Mouse (Mus musculus) mature B cell (primary cell): ENCODE measurements around the gene Homer3.

Experiments
- in situ Hi-C: fragments of 300-500 bp; cut with MboI; formaldehyde crosslinking; loops from 2 replicates; pipeline ENCODE4 v1.14.3; 2019

The Homer3 gene

GRCm38 (mm10) chr8:70282603-70283135 lies at the start of gene Homer3:
TSS of gene Homer3 (plus strand) at chr8:70282827.
- in situ Hi-C loops, result no loop called here

- in situ Hi-C loops, result no loop called here
These were observed 49.0 kb upstream of the Homer3 start for GRCm38 (mm10) chr8:70233606-70234005.

GRCm38 (mm10) chr8:70234080-70234780 lies 48.4 kb upstream of the Homer3 start, which contains the start of the genes Sugp2 and Armc6:
TSS of gene Sugp2 (plus strand) at chr8:70234226.
TSS of gene Armc6 (minus strand) at chr8:70234466.
- in situ Hi-C loops, result no loop called here

DNA sequence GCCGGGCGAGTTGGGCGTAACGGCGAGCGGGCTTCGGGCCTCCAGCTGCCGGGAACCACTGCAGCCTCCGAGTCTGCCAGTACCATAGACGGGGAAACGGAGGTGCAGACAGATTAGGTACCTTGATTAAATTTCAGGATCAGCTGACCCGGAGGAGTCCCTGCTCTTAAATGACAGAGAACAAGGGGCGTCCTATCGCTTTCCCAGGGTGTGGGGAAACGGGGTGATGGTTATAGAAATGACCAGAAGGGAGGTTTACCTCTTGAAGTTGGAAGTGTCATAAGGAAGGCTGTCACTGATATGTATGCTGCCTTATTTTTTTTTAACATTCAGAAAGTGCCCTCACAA lies 47.9 kb upstream of the Homer3 start:
- in situ Hi-C loops, result no loop called here

- in situ Hi-C loops, result no loop called here
These were observed 44.8 kb upstream of the Homer3 start for GRCm38 (mm10) chr8:70237842-70238241.

GRCm38 (mm10) chr8:70240642-70241041 lies 42.0 kb upstream of the Homer3 start:
- in situ Hi-C loops, result no loop called here

DNA sequence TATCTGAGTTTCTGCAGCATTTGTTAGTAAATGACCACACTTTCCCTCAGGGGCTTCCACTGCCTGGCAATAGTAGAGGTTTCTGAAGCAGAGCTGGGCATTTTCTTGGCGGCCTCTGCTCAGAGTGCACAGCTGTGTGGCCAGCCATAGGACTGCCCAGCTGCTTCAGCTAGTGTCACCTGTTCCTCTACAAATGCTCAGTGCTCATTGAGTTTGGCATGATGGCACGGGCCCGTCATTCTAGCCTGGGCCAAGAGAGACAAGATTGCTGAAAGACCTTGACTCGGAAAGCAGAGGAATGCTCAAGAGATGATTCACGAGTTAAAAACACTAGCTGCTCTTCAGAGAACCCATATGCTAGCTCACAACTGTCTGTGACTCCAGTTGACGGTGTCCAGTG lies 36.0 kb upstream of the Homer3 start:
- in situ Hi-C loops, result no loop called here

GRCm38 (mm10) chr8:70247841-70248240 lies 34.8 kb upstream of the Homer3 start:
- in situ Hi-C loops, result no loop called here

DNA sequence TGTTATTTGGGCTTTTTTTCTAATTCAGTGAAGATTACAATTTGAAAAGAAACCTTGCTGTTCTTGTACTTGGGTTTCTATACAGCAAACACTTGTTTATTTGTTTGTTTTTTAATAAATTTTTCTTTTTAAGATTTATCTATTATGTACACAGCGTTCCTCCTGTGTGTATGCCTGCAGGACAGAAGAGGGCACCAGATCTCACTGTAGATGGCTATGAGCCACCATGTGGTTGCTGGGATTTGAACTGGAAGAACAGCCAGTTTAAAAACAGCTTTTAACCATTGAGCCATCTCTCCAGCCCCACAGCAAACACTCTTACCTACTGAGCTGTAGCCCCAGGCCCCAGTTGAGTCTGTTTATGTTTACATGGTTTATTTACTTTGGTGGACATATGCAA lies 28.0 kb upstream of the Homer3 start:
- in situ Hi-C loops, result no loop called here

DNA sequence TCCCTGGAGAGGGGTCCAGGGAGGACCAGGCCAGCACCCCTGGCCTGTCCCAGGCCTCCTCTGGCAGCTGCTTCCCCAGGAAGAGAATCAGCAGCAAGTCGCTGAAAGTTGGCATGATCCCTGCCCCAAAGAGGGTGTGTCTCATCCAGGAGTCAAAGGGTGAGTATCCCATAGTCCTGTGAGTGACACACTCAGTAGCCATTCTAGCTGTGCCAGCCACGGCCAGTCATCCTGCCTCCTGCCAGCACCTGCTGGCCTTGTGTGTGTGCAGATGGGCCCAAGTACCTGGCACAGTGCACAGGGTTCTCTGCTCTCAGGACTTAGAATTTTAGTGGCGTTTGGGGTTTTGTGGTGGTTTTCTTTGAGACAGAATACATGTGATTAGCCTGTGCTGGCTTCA lies 25.2 kb upstream of the Homer3 start:
- in situ Hi-C loops, result no loop called here

DNA sequence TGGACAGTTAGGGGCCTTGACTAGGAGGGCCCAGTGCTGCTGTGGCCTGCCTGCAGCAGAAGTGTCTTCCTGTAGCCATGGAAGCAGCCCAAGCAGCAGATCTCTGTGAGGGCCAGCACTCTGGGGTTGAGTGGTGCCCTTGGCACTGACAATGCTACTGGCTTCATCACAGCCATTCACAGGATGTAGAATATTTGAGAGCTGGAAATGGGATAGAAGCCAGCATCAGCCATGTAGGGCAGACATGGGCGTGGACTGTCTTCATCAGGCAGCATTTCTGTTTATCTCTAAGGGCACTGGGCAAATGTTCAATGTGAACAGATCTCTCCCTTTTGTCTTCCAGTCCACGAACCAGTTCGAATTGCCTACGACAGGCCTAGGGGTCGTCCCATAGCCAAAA lies 24.0 kb upstream of the Homer3 start:
- in situ Hi-C loops, result no loop called here

DNA sequence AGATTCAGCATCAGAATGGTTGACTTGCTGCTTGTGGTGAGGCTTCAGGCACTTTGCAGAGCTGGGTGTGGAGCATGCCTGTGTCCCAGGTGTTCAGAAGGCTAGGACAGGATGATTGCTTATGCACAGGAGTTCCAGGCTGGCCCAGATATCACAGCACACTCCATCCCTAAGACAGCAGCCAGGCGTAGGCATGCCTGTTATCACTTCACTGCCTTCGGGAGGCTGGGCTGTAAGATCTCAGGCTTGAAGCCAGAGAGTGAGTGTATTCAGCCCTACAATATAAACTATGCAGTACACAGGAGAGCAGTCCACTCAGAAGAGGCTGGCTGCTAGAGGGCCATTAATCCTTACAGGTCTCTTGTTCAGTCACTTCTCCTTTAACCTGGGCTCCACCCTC lies 23.6 kb upstream of the Homer3 start:
- in situ Hi-C loops, result no loop called here

DNA sequence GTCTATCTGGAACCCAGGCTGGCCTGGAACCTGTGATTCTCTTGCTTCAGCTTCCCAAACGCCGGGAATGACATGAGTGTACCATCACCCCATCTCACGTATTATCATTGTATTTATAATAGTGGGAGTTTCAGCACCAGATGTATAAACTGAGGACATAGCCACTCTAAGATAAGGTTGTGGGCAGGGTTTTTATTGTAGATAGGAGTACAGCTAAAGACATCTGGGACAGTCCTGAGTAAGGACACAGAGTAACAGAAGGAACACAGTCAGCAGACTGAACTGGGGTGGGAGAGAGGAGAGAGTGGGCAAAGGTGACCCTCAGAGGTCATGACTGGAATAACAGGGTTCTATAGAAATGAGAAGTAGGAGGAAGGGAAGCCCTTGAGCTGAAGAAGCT lies 15.0 kb upstream of the Homer3 start:
- in situ Hi-C loops, result no loop called here

GRCm38 (mm10) chr8:70268311-70268710 lies 14.3 kb upstream of the Homer3 start:
- in situ Hi-C loops, result no loop called here

- in situ Hi-C loops, result no loop called here
These were observed 13.6 kb upstream of the Homer3 start for GRCm38 (mm10) chr8:70268799-70269565.

DNA sequence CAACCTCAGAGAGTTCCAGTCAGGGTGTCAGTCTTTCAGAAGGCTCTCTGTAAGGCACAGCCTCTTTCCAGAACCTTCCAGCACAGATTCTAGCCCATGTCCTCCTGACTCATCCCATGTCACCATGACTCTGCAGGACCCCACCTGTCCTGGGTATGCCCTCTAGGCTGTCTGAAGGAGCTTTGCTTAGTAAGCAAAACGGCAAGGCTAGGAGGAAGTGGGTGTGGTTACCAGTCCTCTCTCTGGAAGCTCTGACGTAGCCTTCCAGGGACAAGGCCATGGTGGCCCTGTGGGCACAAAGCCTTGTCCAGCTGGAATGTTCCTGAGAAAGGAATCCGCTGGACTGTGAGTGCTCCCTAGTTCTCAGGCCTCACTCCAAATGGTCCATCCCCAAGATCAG lies 9.7 kb upstream of the Homer3 start:
- in situ Hi-C loops, result no loop called here

GRCm38 (mm10) chr8:70274350-70274749 lies 8.3 kb upstream of the Homer3 start:
- in situ Hi-C loops, result no loop called here

- in situ Hi-C loops, result no loop called here
These were observed 6.2 kb upstream of the Homer3 start for GRCm38 (mm10) chr8:70276476-70276875.

DNA sequence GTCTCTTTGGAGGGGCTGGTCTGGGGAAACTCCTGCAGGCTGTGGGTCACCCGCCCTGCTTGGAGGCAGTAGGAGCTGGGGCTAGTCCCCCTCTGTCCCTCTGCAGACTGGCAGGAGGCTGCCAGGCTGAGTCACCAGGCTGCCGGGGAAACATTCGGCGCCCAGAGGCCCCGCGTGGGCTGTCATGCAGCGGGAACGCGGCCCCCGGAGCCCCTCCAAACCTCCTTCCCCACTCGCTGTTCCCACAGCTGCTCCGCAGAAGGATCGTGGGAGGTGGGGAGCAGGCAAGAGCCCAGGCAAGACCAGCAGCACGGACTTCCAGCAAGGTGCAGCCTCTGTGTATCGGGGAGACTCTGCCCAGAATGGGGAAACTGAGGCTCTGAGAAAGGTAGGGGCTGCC lies 4.5 kb upstream of the Homer3 start:
- in situ Hi-C loops, result no loop called here

- in situ Hi-C loops, result no loop called here
These were observed 3.4 kb upstream of the Homer3 start for GRCm38 (mm10) chr8:70279266-70279665.

GRCm38 (mm10) chr8:70281001-70281400 lies 1.6 kb upstream of the Homer3 start:
- in situ Hi-C loops, result no loop called here

- in situ Hi-C loops, result no loop called here
These were observed 780 bp downstream of the Homer3 start for GRCm38 (mm10) chr8:70283136-70284077.
